Mouse (Mus musculus): ENCODE measurements around the gene Mcm8. TPM values are rescaled to one million over a fixed set of nuclear protein-coding genes. Genes with fewer than 3 reads are reported as not detected.

Mcm8 gene
- total RNA-seq, 1 experiment: 14.2 TPM

DNA sequence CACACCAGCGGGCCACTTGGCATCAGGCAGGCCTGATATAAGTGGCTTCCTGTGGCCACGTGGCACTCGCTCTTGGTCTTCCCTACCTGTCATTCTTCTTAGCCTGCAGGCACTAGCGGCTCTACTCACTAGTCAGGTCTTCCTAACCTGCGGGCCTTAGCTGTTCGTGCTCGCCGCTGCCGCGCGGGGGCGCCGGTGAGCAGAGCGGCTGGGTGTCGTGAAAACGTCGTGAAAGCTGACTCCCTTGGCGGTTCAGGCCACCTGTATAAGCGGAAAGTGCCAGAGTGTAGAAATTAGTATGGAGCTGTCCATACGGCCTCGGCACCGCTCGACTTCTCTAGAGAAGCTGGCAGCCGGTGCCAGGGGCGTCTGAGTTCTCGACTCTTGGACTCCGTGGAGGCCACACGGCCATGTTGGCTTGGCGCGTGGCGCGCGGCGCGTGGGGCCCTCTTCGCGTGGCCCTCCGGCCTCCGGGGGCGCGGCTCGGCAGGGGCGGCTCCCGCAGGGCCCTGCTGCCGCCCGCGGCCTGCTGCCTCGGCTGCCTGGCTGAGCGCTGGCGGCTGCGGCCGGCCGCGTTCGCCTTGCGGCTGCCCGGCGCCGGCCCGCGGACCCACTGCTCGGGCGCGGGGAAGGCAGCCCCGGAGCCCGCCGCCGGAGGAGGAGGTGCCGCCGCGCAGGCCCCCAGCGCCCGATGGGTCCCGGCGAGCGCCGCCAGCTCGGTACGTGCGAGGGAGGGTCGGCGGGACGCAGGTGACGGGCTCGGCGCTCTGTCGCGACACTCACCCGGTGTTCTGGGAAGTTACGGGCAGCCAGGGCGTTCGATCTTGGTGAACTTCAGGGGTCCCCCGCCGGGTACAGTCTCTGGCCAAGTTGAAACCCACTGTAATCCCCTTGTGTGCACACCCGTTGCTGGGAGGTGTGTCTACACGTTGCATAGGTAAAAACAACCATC, 30.7 kb downstream of the Mcm8 start, which contains the start of gene Crls1:
Gene Crls1, plus strand, starts transcription at position 260 of the 952 bp plus-strand sequence.
- TF ChIP-seq ZC3H11A (IDR thresholded peaks at IDR 0.05; ENCODE audit: borderline replicate concordance, low read depth, low read length) (0 out of 2 replicates have a peak, but pooled peaks have one; percentile 37), MAFK (IDR thresholded peaks at IDR 0.05; ENCODE audit: insufficient read depth, low read depth, low read length) (peak; percentile 48; the same call in 1 of the 2 replicates), CHD2 (IDR thresholded peaks at IDR 0.05; ENCODE audit: low read depth, low read length) (no peak), ZNF384 (IDR thresholded peaks at IDR 0.05; ENCODE audit: low read depth, low read length) (0 out of 2 replicates have a peak, but pooled peaks have one; percentile 23), HCFC1 (IDR thresholded peaks at IDR 0.05; ENCODE audit: borderline replicate concordance, insufficient read depth, low read length) (peak; percentile 72)
- no peaks in the 10 kb centered on the region for H3K9me3 ChIP-seq (ENCODE audit: control insufficient read depth, insufficient read depth, low read depth, low read length)
- peak within 1 kb of the TSS; percentile 90 to 95 for H3K4me3 ChIP-seq (ENCODE audit: insufficient read depth in 1 of 2, low read depth in 1 of 2, low read length in 2 of 2, poor library complexity in 1 of 2, severe bottlenecking in 1 of 2)
- peaks cover 8 to 9% of the 10 kb centered on the region in 2 experiments for H3K4me1 ChIP-seq (ENCODE audit: control insufficient read depth in 2 of 2, insufficient read depth in 2 of 2, low read length in 2 of 2, poor library complexity in 1 of 2)
- peak; percentile 94 for DNase-seq (ENCODE audit: low read depth, low spot score)
- in situ Hi-C loops (cut with MboI; ENCODE audit: low sequenced_read_pairs in 2 of 2, unreplicated experiment in 2 of 2): no loop called here
- no peaks in the 10 kb centered on the region; the same call in none of the 2 replicates for H3K36me3 ChIP-seq (ENCODE audit: control insufficient read depth, insufficient read depth, low read length, poor library complexity, severe bottlenecking)
- no peak within 1 kb of the TSS for H3K27ac ChIP-seq (ENCODE audit: insufficient read depth, low read depth, low read length, poor library complexity, severe bottlenecking)
- H3K9ac ChIP-seq (ENCODE audit: insufficient read depth, low read depth, low read length, poor library complexity, severe bottlenecking): peak within 1 kb of the TSS; percentile 77

DNA sequence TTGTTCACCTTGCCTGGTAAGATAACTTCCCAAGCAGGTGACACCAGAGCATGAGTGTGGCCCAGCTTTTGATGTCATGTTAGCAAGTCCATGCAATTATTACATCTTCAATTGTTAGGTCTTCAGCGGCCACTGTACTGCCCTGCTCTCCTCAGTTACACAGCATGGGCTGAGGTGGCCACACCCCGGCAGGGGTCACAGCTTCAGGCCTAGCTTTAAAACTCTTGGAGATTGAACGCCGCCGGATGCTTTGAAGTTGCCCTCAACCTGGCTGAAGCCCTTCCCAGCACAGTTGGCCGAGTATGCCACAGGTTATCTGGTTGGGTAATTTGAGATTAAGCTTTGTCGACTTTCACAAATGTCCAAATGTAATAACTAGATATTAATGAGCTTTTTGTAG, 31.6 kb downstream of the Mcm8 start:
- no peak overlapping the region for H3K27ac ChIP-seq (ENCODE audit: insufficient read depth, low read depth, low read length, poor library complexity, severe bottlenecking)
- H3K4me1 ChIP-seq (ENCODE audit: control insufficient read depth in 2 of 2, insufficient read depth in 2 of 2, low read length in 2 of 2, poor library complexity in 1 of 2): peaks cover 8 to 9% of the 10 kb centered on the region in 2 experiments
- in situ Hi-C loops (cut with MboI; ENCODE audit: low sequenced_read_pairs in 2 of 2, unreplicated experiment in 2 of 2): no loop called here
- H3K9me3 ChIP-seq (ENCODE audit: control insufficient read depth, insufficient read depth, low read depth, low read length): no peaks in the 10 kb centered on the region
- no peak for DNase-seq (ENCODE audit: low read depth, low spot score)
- no peaks in the 10 kb centered on the region; the same call in none of the 2 replicates for H3K36me3 ChIP-seq (ENCODE audit: control insufficient read depth, insufficient read depth, low read length, poor library complexity, severe bottlenecking)
- peak overlapping the region; percentile 90 to 95 for H3K4me3 ChIP-seq (ENCODE audit: insufficient read depth in 1 of 2, low read depth in 1 of 2, low read length in 2 of 2, poor library complexity in 1 of 2, severe bottlenecking in 1 of 2)
- TF ChIP-seq HCFC1 (IDR thresholded peaks at IDR 0.05; ENCODE audit: borderline replicate concordance, insufficient read depth, low read length): no peak
- H3K9ac ChIP-seq (ENCODE audit: insufficient read depth, low read depth, low read length, poor library complexity, severe bottlenecking): no peak overlapping the region

DNA sequence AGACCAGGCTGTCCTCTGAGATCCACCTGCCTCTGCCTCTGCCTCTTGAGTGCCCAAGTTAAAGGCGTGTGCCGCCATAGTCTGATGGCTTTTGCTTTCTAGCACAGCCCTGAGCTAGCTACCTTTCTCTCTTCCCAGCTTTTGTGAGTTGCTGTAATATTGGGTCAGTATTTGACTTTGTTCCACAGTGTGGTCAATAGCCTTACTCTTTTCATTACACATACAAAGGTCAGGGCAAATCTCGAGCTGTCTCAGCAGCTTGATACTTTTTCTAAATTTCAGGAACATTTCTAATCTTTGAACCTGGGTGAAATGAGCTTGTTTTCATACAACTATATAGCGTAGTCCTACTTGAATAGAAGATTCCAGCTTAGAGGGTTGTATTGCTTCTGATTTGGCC, 32.4 kb downstream of the Mcm8 start:
- no peaks in the 10 kb centered on the region for H3K9me3 ChIP-seq (ENCODE audit: control insufficient read depth, insufficient read depth, low read depth, low read length)
- no peak overlapping the region for H3K27ac ChIP-seq (ENCODE audit: insufficient read depth, low read depth, low read length, poor library complexity, severe bottlenecking)
- peaks cover 2% of the 10 kb centered on the region for H3K36me3 ChIP-seq (ENCODE audit: control insufficient read depth, insufficient read depth, low read length, poor library complexity, severe bottlenecking)
- H3K4me3 ChIP-seq (ENCODE audit: insufficient read depth in 1 of 2, low read depth in 1 of 2, low read length in 2 of 2, poor library complexity in 1 of 2, severe bottlenecking in 1 of 2): no peak overlapping the region
- no peak overlapping the region for H3K9ac ChIP-seq (ENCODE audit: insufficient read depth, low read depth, low read length, poor library complexity, severe bottlenecking)
- peaks cover 8 to 9% of the 10 kb centered on the region in 2 experiments for H3K4me1 ChIP-seq (ENCODE audit: control insufficient read depth in 2 of 2, insufficient read depth in 2 of 2, low read length in 2 of 2, poor library complexity in 1 of 2)
- DNase-seq (ENCODE audit: low read depth, low spot score): no peak
- TF ChIP-seq CHD2 (IDR thresholded peaks at IDR 0.05; ENCODE audit: low read depth, low read length): no peak
- no peak for TF ChIP-seq ZNF384 (IDR thresholded peaks at IDR 0.05; ENCODE audit: low read depth, low read length)
- TF ChIP-seq MAFK (IDR thresholded peaks at IDR 0.05; ENCODE audit: insufficient read depth, low read depth, low read length): no peak
- TF ChIP-seq ZC3H11A (IDR thresholded peaks at IDR 0.05; ENCODE audit: borderline replicate concordance, low read depth, low read length): no peak
- TF ChIP-seq HCFC1 (IDR thresholded peaks at IDR 0.05; ENCODE audit: borderline replicate concordance, insufficient read depth, low read length): no peak
- in situ Hi-C loops (cut with MboI; ENCODE audit: low sequenced_read_pairs in 2 of 2, unreplicated experiment in 2 of 2): no loop called here

DNA sequence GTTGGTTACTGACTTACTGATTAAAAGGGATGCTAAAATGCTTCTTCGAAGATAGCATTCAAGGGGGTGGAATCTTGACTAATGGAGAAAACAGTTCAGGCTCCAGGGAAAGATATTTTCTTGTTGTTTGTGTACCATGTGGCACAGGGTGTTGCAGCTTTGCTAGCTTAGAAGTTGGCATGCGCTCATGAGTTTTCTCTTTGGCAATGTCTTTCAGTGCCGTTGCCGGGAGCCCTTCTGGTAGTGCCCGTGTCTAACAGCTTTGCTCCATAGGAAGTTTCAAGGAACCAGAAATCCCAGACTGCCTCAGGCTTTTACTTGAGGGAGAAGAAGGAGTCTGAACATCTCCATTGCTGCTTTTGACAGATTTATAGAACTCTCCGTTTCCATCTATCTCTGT, 33.2 kb downstream of the Mcm8 start:
- no peak overlapping the region for H3K27ac ChIP-seq (ENCODE audit: insufficient read depth, low read depth, low read length, poor library complexity, severe bottlenecking)
- peaks cover 2% of the 10 kb centered on the region for H3K36me3 ChIP-seq (ENCODE audit: control insufficient read depth, insufficient read depth, low read length, poor library complexity, severe bottlenecking)
- peaks cover 8 to 9% of the 10 kb centered on the region in 2 experiments for H3K4me1 ChIP-seq (ENCODE audit: control insufficient read depth in 2 of 2, insufficient read depth in 2 of 2, low read length in 2 of 2, poor library complexity in 1 of 2)
- H3K9me3 ChIP-seq (ENCODE audit: control insufficient read depth, insufficient read depth, low read depth, low read length): no peaks in the 10 kb centered on the region
- DNase-seq (ENCODE audit: low read depth, low spot score): no peak
- no peak overlapping the region for H3K9ac ChIP-seq (ENCODE audit: insufficient read depth, low read depth, low read length, poor library complexity, severe bottlenecking)
- in situ Hi-C loops (cut with MboI; ENCODE audit: low sequenced_read_pairs in 2 of 2, unreplicated experiment in 2 of 2): no loop called here
- TF ChIP-seq CHD2 (IDR thresholded peaks at IDR 0.05; ENCODE audit: low read depth, low read length) (no peak), ZNF384 (IDR thresholded peaks at IDR 0.05; ENCODE audit: low read depth, low read length) (no peak), HCFC1 (IDR thresholded peaks at IDR 0.05; ENCODE audit: borderline replicate concordance, insufficient read depth, low read length) (no peak), ZC3H11A (IDR thresholded peaks at IDR 0.05; ENCODE audit: borderline replicate concordance, low read depth, low read length) (no peak), MAFK (IDR thresholded peaks at IDR 0.05; ENCODE audit: insufficient read depth, low read depth, low read length) (no peak)
- no peak overlapping the region for H3K4me3 ChIP-seq (ENCODE audit: insufficient read depth in 1 of 2, low read depth in 1 of 2, low read length in 2 of 2, poor library complexity in 1 of 2, severe bottlenecking in 1 of 2)
